Mouse (Mus musculus) heart, adult 2 months (tissue): ENCODE results near the gene Thbs3. TPM values are rescaled to one million over a fixed set of nuclear protein-coding genes. Genes with fewer than 3 reads are reported as not detected.

Experiments
- DNase-seq, 2 experiments: peaks; one replicate each; pipeline ENCODE4 v3.0.0; 2021
- H3K27ac ChIP-seq: fragments of 200-600 bp; 2 replicates; pipeline ENCODE4 v1.8.1; 2022
- H3K27me3 ChIP-seq: fragments of 200-500 bp; 2 replicates; pipeline ENCODE4 v1.6.1; 2012; ENCODE audit warnings: mild to moderate bottlenecking, low read length, inconsistent platforms, mixed read lengths; ENCODE audit not compliant: control insufficient read depth, insufficient read depth
- H3K36me3 ChIP-seq: fragments of 200-500 bp; 2 replicates; pipeline ENCODE4 v1.6.1; 2012; ENCODE audit warnings: low read length, inconsistent platforms; ENCODE audit not compliant: control insufficient read depth, insufficient read depth
- H3K4me1 ChIP-seq: fragments of 200-500 bp; 2 replicates; pipeline ENCODE4 v1.6.1; 2011; ENCODE audit warnings: low read length; ENCODE audit not compliant: control insufficient read depth, insufficient read depth
- H3K4me3 ChIP-seq: fragments of 200-600 bp; 2 replicates; pipeline ENCODE4 v1.8.1; 2022
- H3K79me2 ChIP-seq: fragments of 200-500 bp; replicated peaks from 2 replicates; pipeline ENCODE4 v1.6.1; 2012; ENCODE audit warnings: mild to moderate bottlenecking, inconsistent platforms, low read length, moderate library complexity, mixed read lengths; ENCODE audit not compliant: control insufficient read depth, insufficient read depth
- H3K9ac ChIP-seq: fragments of 200-500 bp; 2 replicates; pipeline ENCODE4 v1.6.1; 2012; ENCODE audit warnings: low read depth, mild to moderate bottlenecking, control low read depth, inconsistent platforms, low read length, mixed read lengths
- CTCF ChIP-seq: fragments of 200-600 bp; IDR thresholded peaks from 2 replicates; pipeline ENCODE4 v1.8.1; 2022; ENCODE audit warnings: antibody characterized with exemption, mild to moderate bottlenecking, moderate library complexity
- EP300 ChIP-seq: fragments of 200-500 bp; IDR thresholded peaks from 2 replicates; pipeline ENCODE4 v1.6.1; 2011; ENCODE audit warnings: low read depth, low read length, control low read depth; ENCODE audit not compliant: insufficient read depth
- POLR2A ChIP-seq: fragments of 200-500 bp; IDR thresholded peaks from 2 replicates; pipeline ENCODE4 v1.6.1; 2011; ENCODE audit warnings: mild to moderate bottlenecking, low read depth, low read length, control low read depth; ENCODE audit not compliant: insufficient read depth
- WGBS: fragments of 180-500 bp; shearing (Covaris S2); methylation state at CpG from one replicate; pipeline ENCODE4 v1.1.7; 2018; 5-methylcytosine and 5-hydroxymethylcytosine counted together
- intact Hi-C: fragments of 180-260 bp; cut with DNase I; formaldehyde crosslinking; loops from one replicate; pipeline ENCODE4 v1.15.1; 2025
- polyA plus RNA-seq: library from polyadenylated mRNA; depleted of rRNA; stranded (reverse); fragments of >200 nt; gene quantifications from 2 replicates; pipeline ENCODE4 v1.2.3, GENCODE M21; 2012
- total RNA-seq, 2 experiments: library from RNA; stranded (reverse); gene quantifications; 2 replicates each; pipeline ENCODE4 v1.2.3; 2021

Gene Thbs3
- total and polyA plus RNA-seq, 3 experiments: 3.4 to 15.8 (median 5.1) TPM

GRCm38 (mm10) chr3:89202253-89203141 is 12.5 kb upstream of the Thbs3 start, which contains the start of gene Gba:
Gene Gba, plus strand, starts transcription at chr3:89202928.
- TF ChIP-seq CTCF: no peak
- TF ChIP-seq EP300: peak; percentile 89
- peak; percentile 78 for TF ChIP-seq POLR2A
- Histone ChIP-seq H3K27ac (peak within 1 kb of the TSS; percentile 76), H3K27me3 (no peaks in the 10 kb centered on the region), H3K79me2 (no peaks in the 10 kb centered on the region), H3K4me3 (peak within 1 kb of the TSS; percentile 64), H3K36me3 (no peaks in the 10 kb centered on the region), H3K4me1 (peaks cover 3% of the 10 kb centered on the region), H3K9ac (peak within 1 kb of the TSS; percentile 71)
- intact Hi-C loops: no loop called here
- DNase-seq: peak; percentile 85 to 89
- 22% methylated on average over 13 of the region's 13 CpGs for WGBS

GRCm38 (mm10) chr3:89203142-89203514 is 11.9 kb upstream of the Thbs3 start:
- Histone ChIP-seq H3K9ac (peak overlapping the region; percentile 71; the same call in 1 of the 2 replicates), H3K36me3 (no peaks in the 10 kb centered on the region), H3K27me3 (no peaks in the 10 kb centered on the region), H3K27ac (peak overlapping the region; percentile 76), H3K4me1 (peaks cover 3% of the 10 kb centered on the region), H3K4me3 (peak overlapping the region; percentile 64), H3K79me2 (no peaks in the 10 kb centered on the region)
- DNase-seq: peak in 1 of 2 experiments; percentile 17
- intact Hi-C loops: no loop called here
- WGBS: 25% methylated on average over 5 of the region's 5 CpGs
- TF ChIP-seq EP300 (no peak), POLR2A (no peak), CTCF (no peak)

GRCm38 (mm10) chr3:89206079-89206478 is 8.9 kb upstream of the Thbs3 start:
- 86% methylated on average over 7 of the region's 7 CpGs for WGBS
- TF ChIP-seq EP300: no peak

GRCm38 (mm10) chr3:89206695-89207094 is 8.3 kb upstream of the Thbs3 start:
- 75% methylated on average over 2 of the region's 2 CpGs for WGBS
- Histone ChIP-seq H3K4me1 (peaks cover 3% of the 10 kb centered on the region), H3K27ac (no peak overlapping the region), H3K79me2 (no peaks in the 10 kb centered on the region), H3K36me3 (no peaks in the 10 kb centered on the region), H3K4me3 (no peak overlapping the region), H3K27me3 (no peaks in the 10 kb centered on the region), H3K9ac (no peak overlapping the region)
- TF ChIP-seq EP300 (no peak), CTCF (no peak), POLR2A (no peak)
- DNase-seq: no peak
- intact Hi-C loops: no loop called here

More at GRCm38 (mm10) chr3:89206079-89206478, 8.9 kb upstream of the Thbs3 start:
- H3K27me3 ChIP-seq: no peaks in the 10 kb centered on the region
- H3K79me2 ChIP-seq: no peaks in the 10 kb centered on the region
- no peaks in the 10 kb centered on the region for H3K36me3 ChIP-seq
- H3K4me3 ChIP-seq: no peak overlapping the region
- no peak overlapping the region for H3K9ac ChIP-seq
- H3K4me1 ChIP-seq: peaks cover 3% of the 10 kb centered on the region
- no peak overlapping the region for H3K27ac ChIP-seq
- DNase-seq: peak in 1 of 2 experiments; percentile 15
- intact Hi-C loops: no loop called here

- Histone ChIP-seq H3K27ac (no peak overlapping the region), H3K4me3 (no peak overlapping the region), H3K4me1 (peaks cover 3% of the 10 kb centered on the region), H3K79me2 (no peaks in the 10 kb centered on the region), H3K9ac (no peak overlapping the region), H3K27me3 (no peaks in the 10 kb centered on the region), H3K36me3 (no peaks in the 10 kb centered on the region)
- intact Hi-C loops: no loop called here
- WGBS: 87% methylated on average over 13 of the region's 13 CpGs
- TF ChIP-seq CTCF (no peak), EP300 (no peak), POLR2A (no peak)
- DNase-seq: no peak
Observed at GRCm38 (mm10) chr3:89208075-89208657, 6.8 kb upstream of the Thbs3 start.

GRCm38 (mm10) chr3:89208736-89209135 is 6.2 kb upstream of the Thbs3 start:
- Histone ChIP-seq H3K36me3 (no peaks in the 10 kb centered on the region), H3K27ac (no peak overlapping the region), H3K79me2 (no peaks in the 10 kb centered on the region), H3K4me1 (no peaks in the 10 kb centered on the region; the same call in 1 of the 2 replicates), H3K27me3 (no peaks in the 10 kb centered on the region), H3K4me3 (no peak overlapping the region), H3K9ac (no peak overlapping the region)
- intact Hi-C loops: no loop called here
- TF ChIP-seq CTCF: no peak
- no peak for TF ChIP-seq EP300
- TF ChIP-seq POLR2A: no peak
- DNase-seq: no peak
- 86% methylated on average over 6 of the region's 6 CpGs for WGBS
